Mouse (Mus musculus): ENCODE measurements at regions not wholly inside any gene's neighbourhood (a gene's known extent, or its start where the extent isn't known, plus 50 kb on each side); places are given as distances from the start of the nearest gene placed in this dataset.

DNA sequence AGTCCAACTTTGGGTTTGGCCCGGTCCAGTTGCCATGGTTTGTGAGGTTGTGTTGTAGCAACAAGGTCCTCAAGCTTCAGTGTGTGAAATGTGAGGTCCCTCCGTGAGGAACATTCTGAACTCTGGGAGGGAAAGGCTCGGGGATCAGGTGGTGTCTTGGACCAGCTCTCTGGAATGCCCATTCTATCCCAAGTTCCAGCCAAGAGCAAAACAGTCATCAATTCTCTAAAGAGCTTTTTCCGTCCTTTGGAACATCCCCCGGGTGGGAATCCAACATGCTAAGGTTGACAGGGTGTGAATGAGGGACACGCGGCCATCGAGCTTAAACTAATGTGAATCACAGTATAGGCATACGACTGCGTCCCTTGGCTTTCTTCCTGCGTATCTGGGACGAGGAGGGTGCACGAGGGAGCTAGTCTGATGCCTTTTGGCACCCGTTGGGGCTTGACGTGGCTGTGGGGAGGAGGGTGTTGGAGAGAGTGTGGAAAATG lies 145.4 kb downstream of the Tmx1 start:
- Histone ChIP-seq H3K4me1 (ENCODE audit: control insufficient read depth, insufficient read depth, low read length) (no peaks in the 10 kb centered on the region), H3K4me3 (replicated peaks; ENCODE audit: low read depth, low read length) (no peak overlapping the region), H3K4me2 (ENCODE audit: low read length) (no peak overlapping the region), H3K27ac (replicated peaks; ENCODE audit: low read depth, low read length) (no peak overlapping the region), H3K27me3 (ENCODE audit: control insufficient read depth, insufficient read depth, low read length) (no peaks in the 10 kb centered on the region), H3K9ac (replicated peaks; ENCODE audit: low read length) (no peak overlapping the region), H3K36me3 (ENCODE audit: control insufficient read depth, insufficient read depth, low read length) (no peaks in the 10 kb centered on the region), H3K9me3 (ENCODE audit: control insufficient read depth, low read length) (no peaks in the 10 kb centered on the region)
- ATAC-seq (ENCODE audit: low FRiP score, low TSS enrichment) (no peak), DNase-seq (no peak)
- 83% methylated on average over 15 of the region's 15 CpGs for whole genome bisulfite sequencing

DNA sequence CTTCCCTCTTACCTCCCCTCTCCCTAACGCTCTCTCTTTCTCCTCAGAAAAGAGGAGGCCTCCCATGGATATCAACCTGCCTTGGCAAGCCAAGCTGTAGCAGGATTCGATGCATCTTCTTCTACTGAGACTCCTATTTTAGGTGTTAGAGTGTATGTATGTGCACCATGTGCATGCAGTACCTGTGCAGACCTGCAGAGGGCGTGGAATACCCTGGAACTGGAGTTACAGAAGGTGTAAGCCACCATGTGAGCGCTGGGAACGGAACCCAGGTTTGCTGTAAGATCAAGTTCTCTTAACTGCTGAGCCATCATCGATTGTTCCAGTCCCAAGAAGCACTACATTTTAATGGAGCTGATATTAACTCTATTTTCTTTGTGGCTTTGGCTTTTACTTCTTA lies 146.8 kb downstream of the Tmx1 start:
- no peak overlapping the region for H3K4me3 ChIP-seq (replicated peaks; ENCODE audit: low read depth, low read length)
- H3K9me3 ChIP-seq (ENCODE audit: control insufficient read depth, low read length) = no peaks in the 10 kb centered on the region
- no peak overlapping the region for H3K27ac ChIP-seq (replicated peaks; ENCODE audit: low read depth, low read length)
- H3K9ac ChIP-seq (replicated peaks; ENCODE audit: low read length) = no peak overlapping the region
- ATAC-seq (ENCODE audit: low FRiP score, low TSS enrichment) (no peak), DNase-seq (no peak)
- no peak overlapping the region for H3K4me2 ChIP-seq (ENCODE audit: low read length)
- H3K36me3 ChIP-seq (ENCODE audit: control insufficient read depth, insufficient read depth, low read length) = no peaks in the 10 kb centered on the region
- H3K27me3 ChIP-seq (ENCODE audit: control insufficient read depth, insufficient read depth, low read length) = no peaks in the 10 kb centered on the region
- no peaks in the 10 kb centered on the region for H3K4me1 ChIP-seq (ENCODE audit: control insufficient read depth, insufficient read depth, low read length)
- 84% methylated on average over 6 of the region's 6 CpGs for WGBS

DNA sequence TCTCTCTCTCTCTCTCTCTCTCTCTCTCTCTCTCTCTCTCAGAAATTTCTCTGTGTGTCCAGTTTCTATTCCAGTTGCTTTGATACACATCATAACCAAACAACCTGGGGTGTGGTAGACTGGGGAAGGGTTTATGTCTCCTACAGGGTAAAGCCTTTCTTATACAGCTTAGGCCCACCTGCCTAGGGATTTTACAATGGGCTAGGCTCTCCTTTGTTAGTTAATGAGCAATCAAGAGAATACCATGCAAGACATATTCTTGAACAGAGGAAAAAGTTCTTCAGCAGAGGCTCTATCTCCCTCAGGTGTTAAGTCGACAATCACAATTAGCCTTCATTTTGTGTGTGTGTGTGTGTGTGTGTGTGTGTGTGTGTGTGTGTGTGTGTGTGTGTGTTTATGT lies 151.0 kb downstream of the Tmx1 start:
- ATAC-seq (ENCODE audit: low FRiP score, low TSS enrichment) (no peak), DNase-seq (no peak)
- Histone ChIP-seq H3K4me3 (replicated peaks; ENCODE audit: low read depth, low read length) (no peak overlapping the region), H3K36me3 (ENCODE audit: control insufficient read depth, insufficient read depth, low read length) (no peaks in the 10 kb centered on the region), H3K27me3 (ENCODE audit: control insufficient read depth, insufficient read depth, low read length) (no peaks in the 10 kb centered on the region), H3K27ac (replicated peaks; ENCODE audit: low read depth, low read length) (no peak overlapping the region), H3K4me1 (ENCODE audit: control insufficient read depth, insufficient read depth, low read length) (no peaks in the 10 kb centered on the region), H3K9me3 (ENCODE audit: control insufficient read depth, low read length) (no peaks in the 10 kb centered on the region), H3K9ac (replicated peaks; ENCODE audit: low read length) (no peak overlapping the region), H3K4me2 (ENCODE audit: low read length) (no peak overlapping the region)
- WGBS = 81% methylated on average over 1 of the region's 1 CpGs

DNA sequence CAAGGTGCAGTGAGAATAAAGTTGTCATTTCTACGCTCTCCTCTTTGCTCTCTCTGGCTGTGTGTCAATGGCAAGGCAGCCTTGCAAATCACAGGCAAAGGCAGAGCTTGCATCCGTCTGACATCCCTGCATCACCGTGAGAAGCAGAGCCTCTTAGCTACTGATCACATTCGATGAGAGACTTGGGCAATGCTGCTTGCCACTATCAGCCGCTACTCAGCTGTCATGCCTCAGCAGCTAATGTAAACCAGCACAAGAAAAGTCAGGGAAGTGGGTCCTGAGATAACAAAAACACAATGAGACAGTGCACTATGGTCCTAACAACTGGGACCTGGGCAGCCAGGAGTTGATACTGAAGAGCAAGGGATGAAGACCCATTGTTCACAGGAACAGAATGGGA lies 155.8 kb downstream of the Tmx1 start:
- 79% methylated on average over 5 of the region's 5 CpGs for WGBS
- Histone ChIP-seq H3K4me1 (ENCODE audit: control insufficient read depth, insufficient read depth, low read length) (no peaks in the 10 kb centered on the region), H3K27ac (replicated peaks; ENCODE audit: low read depth, low read length) (no peak overlapping the region), H3K9ac (replicated peaks; ENCODE audit: low read length) (no peak overlapping the region), H3K4me2 (ENCODE audit: low read length) (no peak overlapping the region), H3K36me3 (ENCODE audit: control insufficient read depth, insufficient read depth, low read length) (no peaks in the 10 kb centered on the region), H3K4me3 (replicated peaks; ENCODE audit: low read depth, low read length) (no peak overlapping the region), H3K27me3 (ENCODE audit: control insufficient read depth, insufficient read depth, low read length) (no peaks in the 10 kb centered on the region), H3K9me3 (ENCODE audit: control insufficient read depth, low read length) (no peaks in the 10 kb centered on the region)
- DNase-seq (no peak), ATAC-seq (ENCODE audit: low FRiP score, low TSS enrichment) (no peak)

DNA sequence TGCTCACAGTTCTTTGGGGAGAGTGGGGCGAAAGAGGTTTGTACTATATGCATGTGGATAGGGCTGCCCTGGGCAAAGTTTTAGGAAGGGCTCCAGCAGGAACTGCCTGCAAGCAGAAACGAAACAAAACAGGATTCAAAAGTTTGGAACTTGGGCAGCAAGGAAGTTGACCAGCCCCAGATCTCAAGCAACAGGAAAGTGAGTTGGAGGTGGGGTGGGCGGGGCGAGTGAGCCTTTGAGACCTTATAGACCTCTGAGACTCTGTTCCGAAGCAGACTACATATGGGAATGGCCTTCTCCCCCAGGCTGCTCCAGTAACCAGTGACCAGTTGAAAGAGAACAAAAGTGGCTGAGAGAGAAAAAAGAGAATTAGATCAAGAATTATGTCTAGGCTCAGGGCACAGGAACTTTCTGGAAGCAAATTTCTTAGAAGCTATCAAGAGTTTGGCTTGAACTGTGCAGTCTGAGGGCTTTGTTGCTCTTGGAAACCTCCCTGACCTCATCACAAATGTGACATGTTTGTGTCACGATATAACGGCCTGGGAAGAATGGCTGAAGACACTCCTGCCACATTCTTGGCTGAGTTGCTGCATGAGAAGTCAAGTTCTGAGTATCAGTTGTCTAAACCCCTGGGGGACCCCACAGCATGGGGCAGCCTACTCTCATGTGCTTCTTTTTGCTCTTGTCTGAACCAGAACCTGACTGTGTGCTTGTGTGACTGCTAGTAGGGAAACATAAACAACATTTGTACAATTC lies 156.4 kb downstream of the Tmx1 start:
- H3K4me3 ChIP-seq (replicated peaks; ENCODE audit: low read depth, low read length) = no peak overlapping the region
- ATAC-seq (ENCODE audit: low FRiP score, low TSS enrichment) = no peak
- WGBS = 87% methylated on average over 7 of the region's 7 CpGs
- no peak overlapping the region for H3K9ac ChIP-seq (replicated peaks; ENCODE audit: low read length)
- no peak overlapping the region for H3K27ac ChIP-seq (replicated peaks; ENCODE audit: low read depth, low read length)
- H3K36me3 ChIP-seq (ENCODE audit: control insufficient read depth, insufficient read depth, low read length) = no peaks in the 10 kb centered on the region
- DNase-seq = no peak
- no peaks in the 10 kb centered on the region for H3K4me1 ChIP-seq (ENCODE audit: control insufficient read depth, insufficient read depth, low read length)
- H3K4me2 ChIP-seq (ENCODE audit: low read length) = no peak overlapping the region
- H3K9me3 ChIP-seq (ENCODE audit: control insufficient read depth, low read length) = no peaks in the 10 kb centered on the region
- no peaks in the 10 kb centered on the region for H3K27me3 ChIP-seq (ENCODE audit: control insufficient read depth, insufficient read depth, low read length)

DNA sequence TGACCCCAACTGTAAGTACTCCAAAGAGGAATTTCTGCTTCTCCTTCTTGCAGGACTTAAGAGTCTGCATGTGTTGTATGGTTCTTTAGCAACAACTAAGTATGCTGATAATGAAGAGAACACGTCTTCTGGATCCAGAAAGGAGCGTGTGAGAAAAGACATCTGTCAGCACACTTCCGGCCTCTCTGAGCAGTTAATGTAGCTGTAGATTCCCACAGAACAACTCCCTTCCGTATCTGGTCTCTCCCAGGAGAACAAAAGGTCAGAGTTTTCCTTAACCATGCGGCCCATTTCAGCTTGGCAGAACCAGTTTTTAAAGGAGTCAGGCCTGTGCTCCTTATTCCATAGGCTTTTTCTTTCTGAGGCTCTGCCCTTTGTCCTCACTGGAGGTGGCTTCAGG lies 159.0 kb downstream of the Tmx1 start:
- no peak for ATAC-seq (ENCODE audit: low FRiP score, low TSS enrichment)

DNA sequence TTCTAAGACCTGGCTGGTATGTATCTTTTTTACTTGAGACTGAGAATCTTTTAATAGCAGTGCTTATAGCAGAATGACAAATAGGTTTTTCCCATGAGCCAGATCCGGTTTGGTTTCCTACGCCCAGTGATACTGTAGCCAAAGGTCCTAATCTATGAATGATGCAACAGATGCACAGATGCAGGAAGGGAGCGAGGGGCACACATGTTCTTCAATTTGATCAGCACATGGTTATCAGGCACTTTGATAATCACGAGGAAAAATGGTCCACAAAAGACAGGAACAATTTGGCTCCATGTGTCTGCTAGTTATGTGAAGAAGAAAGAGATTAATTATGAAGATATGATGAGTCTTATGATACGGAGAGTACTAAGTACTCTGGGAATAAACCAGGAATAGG lies 160.3 kb downstream of the Tmx1 start:
- ATAC-seq (ENCODE audit: low FRiP score, low TSS enrichment) (no peak), DNase-seq (no peak)
- no peak overlapping the region for H3K4me3 ChIP-seq (replicated peaks; ENCODE audit: low read depth, low read length)
- H3K36me3 ChIP-seq (ENCODE audit: control insufficient read depth, insufficient read depth, low read length) = no peaks in the 10 kb centered on the region
- WGBS = 87% methylated on average over 5 of the region's 5 CpGs
- no peak overlapping the region for H3K4me2 ChIP-seq (ENCODE audit: low read length)
- no peaks in the 10 kb centered on the region for H3K4me1 ChIP-seq (ENCODE audit: control insufficient read depth, insufficient read depth, low read length)
- no peak overlapping the region for H3K27ac ChIP-seq (replicated peaks; ENCODE audit: low read depth, low read length)
- H3K27me3 ChIP-seq (ENCODE audit: control insufficient read depth, insufficient read depth, low read length) = no peaks in the 10 kb centered on the region
- no peak overlapping the region for H3K9ac ChIP-seq (replicated peaks; ENCODE audit: low read length)
- no peaks in the 10 kb centered on the region for H3K9me3 ChIP-seq (ENCODE audit: control insufficient read depth, low read length)

More for the DNA sequence above, 159.0 kb downstream of the Tmx1 start:
- H3K4me3 ChIP-seq (replicated peaks; ENCODE audit: low read depth, low read length) = no peak overlapping the region
- no peaks in the 10 kb centered on the region for H3K27me3 ChIP-seq (ENCODE audit: control insufficient read depth, insufficient read depth, low read length)
- no peak for DNase-seq
- no peaks in the 10 kb centered on the region for H3K4me1 ChIP-seq (ENCODE audit: control insufficient read depth, insufficient read depth, low read length)
- H3K4me2 ChIP-seq (ENCODE audit: low read length) = no peak overlapping the region
- no peaks in the 10 kb centered on the region for H3K36me3 ChIP-seq (ENCODE audit: control insufficient read depth, insufficient read depth, low read length)
- no peak overlapping the region for H3K27ac ChIP-seq (replicated peaks; ENCODE audit: low read depth, low read length)
- H3K9me3 ChIP-seq (ENCODE audit: control insufficient read depth, low read length) = no peaks in the 10 kb centered on the region
- H3K9ac ChIP-seq (replicated peaks; ENCODE audit: low read length) = no peak overlapping the region
- 91% methylated on average over 5 of the region's 5 CpGs for WGBS

DNA sequence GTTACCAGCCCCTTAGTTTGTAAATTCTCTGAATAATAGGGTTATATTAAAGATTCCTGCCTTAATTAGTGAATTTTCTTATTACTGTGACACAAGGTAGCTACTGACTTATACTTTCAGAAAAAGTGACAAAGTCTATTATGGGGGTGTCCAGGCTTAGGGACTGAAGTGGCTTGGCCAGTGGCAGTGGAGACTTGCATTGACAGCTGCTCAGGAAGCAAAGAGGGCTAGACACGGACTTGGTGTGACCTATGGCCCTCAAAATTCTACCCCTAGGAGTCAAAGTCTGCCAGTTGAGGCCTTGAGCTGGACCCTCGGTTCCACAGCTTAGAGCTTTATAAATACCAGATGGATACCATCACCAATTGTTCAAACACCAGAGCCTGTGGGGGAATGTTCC lies 161.2 kb downstream of the Tmx1 start:
- H3K27me3 ChIP-seq (ENCODE audit: control insufficient read depth, insufficient read depth, low read length) = no peaks in the 10 kb centered on the region
- DNase-seq (no peak), ATAC-seq (ENCODE audit: low FRiP score, low TSS enrichment) (no peak)
- H3K4me2 ChIP-seq (ENCODE audit: low read length) = no peak overlapping the region
- H3K9ac ChIP-seq (replicated peaks; ENCODE audit: low read length) = no peak overlapping the region
- H3K27ac ChIP-seq (replicated peaks; ENCODE audit: low read depth, low read length) = no peak overlapping the region
- H3K4me3 ChIP-seq (replicated peaks; ENCODE audit: low read depth, low read length) = no peak overlapping the region
- H3K9me3 ChIP-seq (ENCODE audit: control insufficient read depth, low read length) = no peaks in the 10 kb centered on the region
- no peaks in the 10 kb centered on the region for H3K4me1 ChIP-seq (ENCODE audit: control insufficient read depth, insufficient read depth, low read length)
- 85% methylated on average over 2 of the region's 2 CpGs for WGBS
- H3K36me3 ChIP-seq (ENCODE audit: control insufficient read depth, insufficient read depth, low read length) = no peaks in the 10 kb centered on the region

DNA sequence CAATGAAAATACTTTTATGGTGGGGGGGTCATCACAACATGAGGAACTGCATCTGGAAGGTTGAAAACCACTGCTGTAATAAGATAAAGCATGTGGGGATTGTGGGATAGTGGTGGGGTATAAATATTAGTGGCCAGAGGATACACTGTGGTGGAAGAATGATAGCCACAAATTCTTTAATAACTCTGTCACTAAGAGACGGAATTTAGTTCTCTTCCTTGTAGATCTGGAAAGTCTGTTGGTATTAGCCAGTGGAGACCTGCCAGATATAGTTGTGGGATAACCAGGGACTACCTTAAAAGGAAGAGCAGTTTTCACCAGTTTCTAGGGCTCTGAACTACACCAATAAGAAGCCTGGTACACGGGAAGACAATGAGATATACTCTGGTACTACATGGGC lies 161.8 kb downstream of the Tmx1 start:
- no peak overlapping the region for H3K4me3 ChIP-seq (replicated peaks; ENCODE audit: low read depth, low read length)
- no peaks in the 10 kb centered on the region for H3K4me1 ChIP-seq (ENCODE audit: control insufficient read depth, insufficient read depth, low read length)
- H3K27me3 ChIP-seq (ENCODE audit: control insufficient read depth, insufficient read depth, low read length) = no peaks in the 10 kb centered on the region
- H3K9ac ChIP-seq (replicated peaks; ENCODE audit: low read length) = no peak overlapping the region
- H3K4me2 ChIP-seq (ENCODE audit: low read length) = no peak overlapping the region
- ATAC-seq (ENCODE audit: low FRiP score, low TSS enrichment) (no peak), DNase-seq (no peak)
- H3K27ac ChIP-seq (replicated peaks; ENCODE audit: low read depth, low read length) = no peak overlapping the region
- H3K36me3 ChIP-seq (ENCODE audit: control insufficient read depth, insufficient read depth, low read length) = no peaks in the 10 kb centered on the region
- H3K9me3 ChIP-seq (ENCODE audit: control insufficient read depth, low read length) = no peaks in the 10 kb centered on the region
- WGBS = 92% methylated on average over 2 of the region's 2 CpGs

Measured in midbrain, embryonic 14.5 days (tissue).